Mouse (Mus musculus): Measurements from ENCODE around the gene Myh14. TPM values are rescaled to one million over a fixed set of nuclear protein-coding genes. Genes with fewer than 3 reads are reported as not detected.

Myh14 gene
- total and polyA plus RNA-seq, 2 experiments from 2014 or later = 6.9 to 8.8 TPM

- no peak overlapping the region for H3K4me2 ChIP-seq (ENCODE audit: low read depth, low read length, poor library complexity, severe bottlenecking)
- H3K27ac ChIP-seq (ENCODE audit: low read depth, low read length) = no peak overlapping the region
- no peaks in the 10 kb centered on the region for H3K4me1 ChIP-seq (ENCODE audit: insufficient read depth, low read length)
- H3K9ac ChIP-seq (replicated peaks; ENCODE audit: low read length, poor library complexity, severe bottlenecking) = no peak overlapping the region
- ATAC-seq (ENCODE audit: low FRiP score) (no peak), DNase-seq (ENCODE audit: low spot score) (no peak)
- H3K36me3 ChIP-seq (ENCODE audit: insufficient read depth, low read length) = no peaks in the 10 kb centered on the region
- TF ChIP-seq CTCF (IDR thresholded peaks at IDR 0.05) = peak; percentile 46
- no peak overlapping the region for H3K4me3 ChIP-seq (ENCODE audit: low read depth, low read length)
- peaks cover 11% of the 10 kb centered on the region; the same call in 1 of the 2 replicates for H3K27me3 ChIP-seq (ENCODE audit: insufficient read depth, low read length)
- H3K9me3 ChIP-seq (ENCODE audit: low read length) = no peaks in the 10 kb centered on the region
- 80% methylated on average over 3 of the region's 3 CpGs for WGBS
Measured at GRCm38 (mm10) chr7:44617059-44617458, 53.6 kb downstream of the Myh14 start.

- no peaks in the 10 kb centered on the region for H3K36me3 ChIP-seq (ENCODE audit: insufficient read depth, low read length)
- no peak overlapping the region for H3K4me2 ChIP-seq (ENCODE audit: low read depth, low read length, poor library complexity, severe bottlenecking)
- TF ChIP-seq CTCF (IDR thresholded peaks at IDR 0.05) = no peak
- 80% methylated on average over 14 of the region's 14 CpGs for WGBS
- no peaks in the 10 kb centered on the region for H3K9me3 ChIP-seq (ENCODE audit: low read length)
- no peaks in the 10 kb centered on the region for H3K4me1 ChIP-seq (ENCODE audit: insufficient read depth, low read length)
- no peak overlapping the region for H3K27ac ChIP-seq (ENCODE audit: low read depth, low read length)
- ATAC-seq (ENCODE audit: low FRiP score) (no peak), DNase-seq (ENCODE audit: low spot score) (no peak)
- no peak overlapping the region for H3K9ac ChIP-seq (replicated peaks; ENCODE audit: low read length, poor library complexity, severe bottlenecking)
- peaks cover 11% of the 10 kb centered on the region; the same call in 1 of the 2 replicates for H3K27me3 ChIP-seq (ENCODE audit: insufficient read depth, low read length)
- no peak overlapping the region for H3K4me3 ChIP-seq (ENCODE audit: low read depth, low read length)
Measured at GRCm38 (mm10) chr7:44615987-44616386, 54.7 kb downstream of the Myh14 start.

- Histone ChIP-seq H3K4me2 (ENCODE audit: low read depth, low read length, poor library complexity, severe bottlenecking) (no peak overlapping the region), H3K4me1 (ENCODE audit: insufficient read depth, low read length) (no peaks in the 10 kb centered on the region), H3K27me3 (ENCODE audit: insufficient read depth, low read length) (peaks cover 11% of the 10 kb centered on the region; the same call in 1 of the 2 replicates), H3K9ac (replicated peaks; ENCODE audit: low read length, poor library complexity, severe bottlenecking) (no peak overlapping the region), H3K9me3 (ENCODE audit: low read length) (no peaks in the 10 kb centered on the region), H3K36me3 (ENCODE audit: insufficient read depth, low read length) (no peaks in the 10 kb centered on the region), H3K27ac (ENCODE audit: low read depth, low read length) (no peak overlapping the region), H3K4me3 (ENCODE audit: low read depth, low read length) (no peak overlapping the region)
- no peak for TF ChIP-seq CTCF (IDR thresholded peaks at IDR 0.05)
- ATAC-seq (ENCODE audit: low FRiP score) (no peak), DNase-seq (ENCODE audit: low spot score) (no peak)
- WGBS = 11% methylated on average over 10 of the region's 10 CpGs
Measured at GRCm38 (mm10) chr7:44615309-44615708, 55.3 kb downstream of the Myh14 start.

- Histone ChIP-seq H3K4me1 (ENCODE audit: insufficient read depth, low read length) (no peaks in the 10 kb centered on the region), H3K27ac (ENCODE audit: low read depth, low read length) (no peak overlapping the region), H3K9me3 (ENCODE audit: low read length) (no peaks in the 10 kb centered on the region), H3K27me3 (ENCODE audit: insufficient read depth, low read length) (peaks cover 11% of the 10 kb centered on the region; the same call in 1 of the 2 replicates), H3K9ac (replicated peaks; ENCODE audit: low read length, poor library complexity, severe bottlenecking) (no peak overlapping the region), H3K36me3 (ENCODE audit: insufficient read depth, low read length) (no peaks in the 10 kb centered on the region), H3K4me3 (ENCODE audit: low read depth, low read length) (0 out of 2 replicates have a peak overlapping the region, but pooled peaks have one; percentile 2), H3K4me2 (ENCODE audit: low read depth, low read length, poor library complexity, severe bottlenecking) (peak overlapping the region; percentile 35)
- DNase-seq (ENCODE audit: low spot score) (no peak), ATAC-seq (ENCODE audit: low FRiP score) (no peak)
- 10% methylated on average over 20 of the region's 20 CpGs for WGBS
- TF ChIP-seq CTCF (IDR thresholded peaks at IDR 0.05) = no peak
Measured at GRCm38 (mm10) chr7:44614041-44614688, 56.5 kb downstream of the Myh14 start.

- no peak overlapping the region for H3K9ac ChIP-seq (replicated peaks; ENCODE audit: low read length, poor library complexity, severe bottlenecking)
- no peaks in the 10 kb centered on the region for H3K9me3 ChIP-seq (ENCODE audit: low read length)
- ATAC-seq (ENCODE audit: low FRiP score) (no peak), DNase-seq (ENCODE audit: low spot score) (no peak)
- 81% methylated on average over 7 of the region's 7 CpGs for WGBS
- TF ChIP-seq CTCF (IDR thresholded peaks at IDR 0.05) = no peak
- no peaks in the 10 kb centered on the region for H3K36me3 ChIP-seq (ENCODE audit: insufficient read depth, low read length)
- no peak overlapping the region for H3K27ac ChIP-seq (ENCODE audit: low read depth, low read length)
- peaks cover 11% of the 10 kb centered on the region; the same call in 1 of the 2 replicates for H3K27me3 ChIP-seq (ENCODE audit: insufficient read depth, low read length)
- no peaks in the 10 kb centered on the region for H3K4me1 ChIP-seq (ENCODE audit: insufficient read depth, low read length)
- no peak overlapping the region for H3K4me2 ChIP-seq (ENCODE audit: low read depth, low read length, poor library complexity, severe bottlenecking)
- H3K4me3 ChIP-seq (ENCODE audit: low read depth, low read length) = no peak overlapping the region
Measured at GRCm38 (mm10) chr7:44612192-44612591, 58.5 kb downstream of the Myh14 start.

- no peak overlapping the region for H3K9ac ChIP-seq (replicated peaks; ENCODE audit: low read length, poor library complexity, severe bottlenecking)
Measured at GRCm38 (mm10) chr7:44606171-44606901, 64.3 kb downstream of the Myh14 start.

More at GRCm38 (mm10) chr7:44606171-44606901, 64.3 kb downstream of the Myh14 start:
- peaks cover 2% of the 10 kb centered on the region; the same call in 1 of the 2 replicates for H3K4me1 ChIP-seq (ENCODE audit: insufficient read depth, low read length)
- ATAC-seq (ENCODE audit: low FRiP score) = peak; percentile 13; the same call in 1 of the 2 replicates
- DNase-seq (ENCODE audit: low spot score) = no peak
- 10% methylated on average over 29 of the region's 29 CpGs for WGBS
- TF ChIP-seq CTCF (IDR thresholded peaks at IDR 0.05) = no peak
- no peak overlapping the region for H3K27ac ChIP-seq (ENCODE audit: low read depth, low read length)
- peak overlapping the region; percentile 32 for H3K4me2 ChIP-seq (ENCODE audit: low read depth, low read length, poor library complexity, severe bottlenecking)
- no peaks in the 10 kb centered on the region for H3K9me3 ChIP-seq (ENCODE audit: low read length)
- no peaks in the 10 kb centered on the region; the same call in 1 of the 2 replicates for H3K36me3 ChIP-seq (ENCODE audit: insufficient read depth, low read length)
- peaks cover 16% of the 10 kb centered on the region; the same call in 1 of the 2 replicates for H3K27me3 ChIP-seq (ENCODE audit: insufficient read depth, low read length)
- peak overlapping the region; percentile 6; the same call in 1 of the 2 replicates for H3K4me3 ChIP-seq (ENCODE audit: low read depth, low read length)
